Mouse (Mus musculus) lung, adult 2 months (tissue): ENCODE results near the gene Mob3c.
A peak's percentile ranks its signal among the peaks of the same experiment; 100 is the strongest.

Experiments used
- CTCF ChIP-seq: fragments of 200-500 bp; IDR thresholded peaks from 2 replicates; pipeline ENCODE4 v1.5.1; 2011; ENCODE audit warnings: mild to moderate bottlenecking, low read length, control low read depth; ENCODE audit not compliant: insufficient read depth
- POLR2A ChIP-seq: fragments of 200-500 bp; IDR thresholded peaks from 2 replicates; pipeline ENCODE4 v1.6.1; 2011; ENCODE audit warnings: low read depth, mild to moderate bottlenecking, control low read depth, low read length, borderline replicate concordance; ENCODE audit errors: extremely low read depth

- TF ChIP-seq CTCF: no peak
- peak; percentile 47; the same call in 1 of the 2 replicates for TF ChIP-seq POLR2A
Measured at GRCm38 (mm10) chr4:115784769-115785510, 43.0 kb upstream of the Mob3c start, which contains the start of gene Atpaf1.
